Mouse (Mus musculus) skeletal muscle tissue, adult 2 months (tissue): ENCODE data around the gene Psmd11.
A peak's percentile ranks its signal among the peaks of the same experiment; 100 is the strongest.
"Not testable (repeated sequence)": the region's sequence is repeated elsewhere in the genome, so short reads cannot be mapped to it uniquely, and the experiment has no call there.

Source experiments
- DNase-seq: peaks from one replicate; pipeline ENCODE4 v3.0.0-alpha.2; 2012; ENCODE audit warnings: low read depth, low spot score

The Psmd11 gene

DNA sequence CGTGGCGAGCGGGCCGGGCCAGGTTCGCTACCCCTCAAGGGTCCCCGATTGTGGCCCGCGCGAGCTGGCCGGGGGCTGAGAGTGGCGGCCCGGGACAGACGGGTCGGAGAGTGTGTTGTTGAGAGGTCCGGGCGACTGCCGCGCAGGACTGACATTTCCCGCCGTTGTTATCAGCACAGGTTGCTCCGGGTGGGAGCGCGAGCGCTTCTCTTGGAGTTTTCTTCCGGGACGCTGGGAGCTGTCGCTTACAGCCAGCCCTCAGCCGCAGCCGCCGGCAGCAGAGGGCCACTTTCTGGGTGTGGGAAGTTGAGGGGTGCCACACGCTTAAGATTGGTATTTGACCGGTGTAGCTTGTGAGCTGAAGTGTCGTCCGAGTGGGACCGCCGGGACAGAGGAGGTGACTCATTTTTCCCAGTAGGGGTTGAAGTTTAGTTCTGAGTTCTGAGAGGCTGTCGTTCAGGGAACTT is 627 bp downstream of the Psmd11 start:
- DNase-seq: no peak

DNA sequence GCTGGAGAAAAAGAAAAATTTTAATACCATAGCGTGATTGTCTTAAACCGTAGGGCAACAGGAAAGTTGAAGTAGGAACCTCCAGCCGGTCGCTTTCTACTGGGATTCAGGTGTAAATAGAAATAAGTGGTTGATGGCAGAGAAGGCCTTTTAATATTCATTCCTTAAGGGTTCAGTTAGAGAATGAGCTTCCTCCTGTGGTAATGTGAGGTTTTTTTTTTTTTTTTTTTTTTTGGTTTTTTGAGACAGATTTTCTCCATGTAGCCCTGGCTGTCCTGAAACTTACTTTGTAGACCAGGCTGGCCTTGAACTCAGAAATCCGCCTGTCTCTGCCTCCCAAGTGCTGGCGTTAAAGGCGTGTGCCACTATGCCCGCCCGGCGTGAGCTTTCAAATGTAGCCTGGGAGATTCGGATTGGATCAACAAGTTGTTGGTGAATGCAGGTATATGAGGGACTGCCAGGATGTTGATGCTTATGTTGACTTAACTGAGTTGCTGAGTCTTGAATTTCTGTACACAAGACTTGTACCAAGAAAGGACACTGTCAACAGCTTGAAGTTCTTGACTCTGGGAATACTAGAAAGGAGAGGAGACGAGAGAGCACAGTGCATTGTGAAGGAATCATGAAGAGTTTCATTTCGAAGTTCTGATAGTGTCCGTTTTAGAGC is 1.2 kb downstream of the Psmd11 start:
- DNase-seq: no peak

DNA sequence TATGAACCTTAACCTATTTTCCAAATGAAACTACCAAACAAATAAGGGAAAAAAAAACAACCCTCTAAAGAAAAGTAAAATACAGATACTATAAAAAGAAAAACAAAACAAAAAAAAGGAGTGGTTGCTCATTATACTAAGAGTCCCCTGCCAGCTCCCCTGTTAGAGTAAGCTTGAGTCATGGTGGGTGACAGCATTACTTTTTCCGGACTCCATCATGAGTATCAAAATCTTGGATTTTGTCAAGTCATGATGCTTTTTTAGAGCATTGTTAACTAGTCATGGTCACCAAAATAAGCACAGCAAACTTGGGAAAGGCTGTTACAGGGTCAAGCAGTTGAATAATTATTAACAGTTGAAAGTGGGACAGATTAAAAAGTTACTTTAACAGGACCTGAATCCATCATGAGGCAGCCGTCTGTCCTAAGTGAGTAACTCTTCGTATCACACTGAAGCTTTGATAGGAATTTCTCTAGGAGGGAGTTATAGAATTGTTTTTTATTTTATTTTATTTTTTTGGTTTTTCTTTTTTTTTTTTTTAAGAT is 2.0 kb downstream of the Psmd11 start:
- DNase-seq: no peak

DNA sequence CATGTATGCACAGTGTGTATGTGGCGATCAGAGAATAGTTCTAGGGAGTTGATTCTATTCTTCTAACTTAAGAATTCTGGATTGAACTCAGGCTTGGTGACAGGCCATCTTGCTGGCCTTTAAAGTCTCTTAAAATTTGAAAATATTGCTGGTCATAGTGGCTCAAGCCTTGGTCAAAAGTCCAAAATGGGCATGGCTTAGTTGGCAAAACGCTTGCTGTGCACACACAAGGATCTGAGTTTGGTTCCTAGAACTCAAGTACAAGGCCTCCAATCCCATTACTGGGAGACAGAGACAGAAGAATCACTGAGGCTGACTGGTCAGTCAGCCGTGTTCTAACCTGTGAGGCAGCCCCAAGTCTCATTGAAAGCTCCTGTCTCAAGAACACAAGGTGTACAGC is 18.5 kb downstream of the Psmd11 start:
- DNase-seq: no peak

- DNase-seq: no peak
These were observed 21.4 kb downstream of the Psmd11 start for GRCm38 (mm10) chr11:80449859-80450258.

- DNase-seq: no peak
These were observed 23.8 kb downstream of the Psmd11 start for GRCm38 (mm10) chr11:80452242-80452641.

DNA sequence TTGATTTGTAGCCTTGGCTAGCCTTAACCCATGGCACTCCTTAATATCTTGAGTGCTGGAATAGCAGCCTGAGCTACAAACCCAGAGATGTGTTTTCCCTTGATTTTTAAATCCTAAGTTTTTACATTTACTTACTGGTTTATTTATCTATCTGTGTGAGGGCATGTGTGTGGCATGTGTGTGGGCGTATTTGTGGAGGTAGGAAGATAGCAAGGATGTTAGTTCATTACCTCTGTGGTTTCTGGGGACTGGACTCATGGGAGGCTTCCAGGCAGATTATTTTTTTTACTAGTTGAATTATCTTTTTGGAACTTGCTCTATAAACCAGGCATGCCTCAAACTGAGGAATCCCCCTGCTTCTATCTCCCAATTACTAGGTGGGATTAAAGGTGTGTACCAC is 24.8 kb downstream of the Psmd11 start:
- no peak for DNase-seq

- not testable (repeated sequence) for DNase-seq
These were observed 35.3 kb downstream of the Psmd11 start for GRCm38 (mm10) chr11:80463605-80464130.

DNA sequence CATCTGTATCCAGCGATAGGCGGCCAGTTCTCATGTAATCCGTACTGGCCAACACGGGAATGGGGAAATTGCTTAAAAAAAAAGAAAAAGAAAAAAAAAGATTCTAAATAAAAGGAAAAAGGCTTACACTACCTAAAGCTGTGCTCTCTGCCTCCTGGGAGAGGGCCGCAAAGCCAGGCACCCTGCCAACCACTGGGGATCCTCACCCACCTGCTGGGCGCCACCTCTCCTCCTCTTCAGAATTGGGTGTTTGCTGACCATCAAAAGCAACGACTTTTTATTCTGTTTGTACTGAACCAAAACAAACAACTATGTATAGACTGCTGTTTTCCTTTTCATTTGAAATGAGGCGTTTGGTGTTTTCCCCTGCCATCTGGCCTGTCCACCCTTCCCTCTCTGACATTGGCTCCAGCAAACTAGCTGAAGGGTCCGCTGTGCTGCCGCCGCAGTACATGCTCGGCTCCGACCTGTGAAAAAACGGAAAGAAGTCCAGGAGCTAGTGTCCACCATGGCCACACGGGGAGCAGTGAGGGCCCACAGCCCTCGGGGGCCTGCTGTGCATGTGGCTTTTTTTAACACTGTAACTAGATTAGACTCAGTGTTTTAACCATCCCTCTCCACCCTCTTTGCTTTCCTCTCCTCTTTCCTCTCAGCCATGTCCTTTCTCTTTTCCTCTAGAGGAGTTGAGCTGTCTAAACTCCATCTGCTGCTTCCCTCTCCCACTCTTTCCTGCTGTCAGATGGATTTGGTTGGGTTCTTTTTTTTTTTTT is 43.6 kb downstream of the Psmd11 start:
- no peak for DNase-seq

DNA sequence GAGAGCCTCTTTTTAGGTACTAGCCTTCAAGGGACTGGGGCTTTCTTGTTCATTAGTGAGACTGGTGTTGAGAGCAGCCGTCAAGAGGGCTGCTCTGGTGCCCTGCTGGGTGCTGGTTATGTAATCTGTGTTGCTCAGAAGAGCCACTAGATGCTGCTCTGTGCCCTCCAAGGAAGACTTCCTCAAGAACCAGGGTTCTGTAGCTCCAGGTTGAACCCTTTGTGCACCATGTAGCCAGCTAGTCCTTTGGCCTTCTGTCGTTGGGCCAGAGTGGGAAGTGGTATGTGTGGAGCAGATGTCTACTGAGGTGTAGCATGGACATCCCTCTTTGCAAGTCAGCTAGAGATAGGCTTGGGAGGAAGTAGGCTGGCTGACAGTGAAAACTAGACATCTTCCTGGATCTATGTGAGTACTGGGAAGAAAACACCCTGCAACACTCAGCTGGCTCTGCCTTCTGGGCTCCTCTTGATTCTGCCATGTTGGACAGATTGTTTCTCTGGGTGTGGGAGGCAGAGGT is 45.8 kb downstream of the Psmd11 start:
- DNase-seq: no peak

GRCm38 (mm10) chr11:80474846-80475245 is 46.4 kb downstream of the Psmd11 start:
- DNase-seq: no peak

- DNase-seq: no peak
These were observed 47.1 kb downstream of the Psmd11 start for GRCm38 (mm10) chr11:80475544-80475943.

DNA sequence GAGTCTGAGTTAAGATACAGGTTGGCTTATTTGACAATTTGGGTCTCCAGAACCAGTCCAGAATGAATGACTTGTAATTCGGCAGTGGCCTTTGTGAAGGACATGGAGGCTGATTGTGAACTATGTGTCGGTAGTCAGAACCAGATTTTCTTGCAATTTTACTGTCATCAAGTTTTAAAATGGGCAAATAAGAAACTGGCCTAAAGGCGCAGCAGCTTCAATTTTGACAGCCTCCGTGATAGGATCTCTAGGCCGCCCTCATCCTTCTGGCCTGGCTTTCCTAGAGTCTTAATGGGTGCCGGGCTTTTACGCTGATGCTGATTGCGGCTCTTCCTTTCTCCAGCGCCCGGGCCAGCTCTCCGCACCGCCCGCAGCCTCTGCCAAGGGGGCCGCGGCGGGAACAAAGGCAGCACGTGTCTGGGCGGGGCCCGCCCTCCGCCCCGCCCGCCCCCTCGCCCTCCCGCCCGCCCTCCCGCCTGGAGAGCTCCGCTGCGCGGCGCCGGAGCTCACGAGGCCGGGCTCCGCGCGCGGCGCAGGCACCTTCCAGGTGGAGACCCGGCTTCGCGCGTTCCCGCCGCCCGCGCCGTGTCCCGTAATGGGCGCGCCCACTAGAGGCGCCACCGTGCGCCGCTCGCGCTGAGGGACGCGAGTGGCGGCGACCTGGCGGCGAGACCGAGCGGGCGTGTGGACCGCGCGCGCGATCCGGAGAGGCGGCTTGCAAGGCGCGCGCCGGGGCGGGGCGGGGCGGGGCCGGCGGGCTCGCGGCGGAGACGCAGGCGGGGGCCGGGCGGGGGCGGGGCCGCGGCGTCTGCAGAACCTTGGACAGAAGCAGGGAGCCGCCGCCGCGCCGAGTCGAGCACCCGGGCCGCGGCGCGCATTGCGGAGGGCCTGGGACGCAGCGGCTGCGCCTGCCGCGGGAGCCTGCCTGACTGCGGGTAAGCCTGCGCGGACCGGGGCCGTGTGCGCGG is 48.1 kb downstream of the Psmd11 start, which contains the start of gene Cdk5r1:
TSS of gene Cdk5r1 (plus strand) at position 802 of the 968 bp plus-strand sequence.
- DNase-seq: peak; percentile 59

DNA sequence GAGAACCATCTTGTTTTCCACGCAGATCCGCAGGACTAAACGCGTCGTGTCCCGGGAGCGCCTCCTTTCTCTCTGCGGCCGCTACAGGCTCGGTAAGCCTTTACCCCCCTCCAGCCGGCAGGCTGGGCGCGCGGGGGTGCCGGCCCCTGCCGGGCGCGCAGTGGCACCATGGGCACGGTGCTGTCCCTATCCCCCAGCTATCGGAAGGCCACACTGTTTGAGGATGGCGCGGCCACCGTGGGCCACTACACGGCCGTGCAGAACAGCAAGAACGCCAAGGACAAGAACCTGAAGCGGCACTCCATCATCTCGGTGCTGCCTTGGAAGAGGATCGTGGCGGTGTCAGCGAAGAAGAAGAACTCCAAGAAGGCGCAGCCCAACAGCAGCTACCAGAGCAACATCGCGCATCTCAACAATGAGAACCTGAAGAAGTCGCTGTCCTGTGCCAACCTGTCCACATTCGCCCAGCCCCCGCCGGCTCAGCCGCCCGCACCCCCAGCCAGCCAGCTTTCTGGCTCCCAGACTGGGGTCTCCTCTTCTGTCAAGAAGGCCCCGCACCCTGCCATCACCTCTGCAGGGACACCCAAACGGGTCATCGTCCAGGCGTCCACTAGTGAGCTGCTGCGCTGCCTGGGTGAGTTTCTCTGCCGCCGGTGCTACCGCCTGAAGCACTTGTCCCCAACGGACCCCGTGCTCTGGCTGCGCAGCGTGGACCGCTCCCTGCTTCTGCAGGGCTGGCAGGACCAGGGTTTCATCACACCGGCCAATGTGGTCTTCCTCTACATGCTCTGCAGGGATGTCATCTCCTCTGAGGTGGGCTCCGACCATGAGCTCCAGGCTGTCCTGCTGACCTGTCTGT is 49.2 kb downstream of the Psmd11 start:
- DNase-seq: no peak

GRCm38 (mm10) chr11:80478694-80479412 is 50.4 kb downstream of the Psmd11 start:
- DNase-seq: no peak

- DNase-seq: no peak
These were observed 51.0 kb downstream of the Psmd11 start for GRCm38 (mm10) chr11:80479425-80479824.

- DNase-seq: no peak
These were observed 51.8 kb downstream of the Psmd11 start for GRCm38 (mm10) chr11:80479906-80480866.

GRCm38 (mm10) chr11:80481409-80482050 is 53.1 kb downstream of the Psmd11 start:
- no peak for DNase-seq
